Comparison of ENCODE assay signal across 17 mouse cellular contexts in genomic region chrX:152323584-152323983, GRCm38 (mm10). TPM values are rescaled to one million over a fixed set of nuclear protein-coding genes. Genes with fewer than 3 reads are reported as not detected.
DNase-seq lines count a peak whose midpoint lies in the region; ATAC-seq and TF ChIP-seq lines count a peak whose summit lies in the region.
"Had no signal": no experiment of that assay in that cellular context is flagged by ENCODE, and none has a peak within 500 bp of the region (broad histone marks: within the 10 kb centered on the region; RNA-seq: fewer than 3 reads in every experiment).

No protein-coding gene starts in this region.

- no peak for DNase-seq in kidney, postnatal 0 days (ENCODE audit: low spot score)
- no peak for DNase-seq in kidney, adult 2 months
- DNase-seq in midbrain, postnatal 0 days (ENCODE audit: low spot score) = no peak
- DNase-seq in midbrain, embryonic 14.5 days = no peak
- no peak for DNase-seq in Patski (ENCODE audit: low read depth, low spot score)
- peak; percentile 21 for DNase-seq in thymus, postnatal 25 days
- DNase-seq in urinary bladder, postnatal 10 days (ENCODE audit: low spot score) = no peak
- DNase-seq: adrenal gland, postnatal 10 days; kidney, adult 18-20 months; liver, embryonic 13.5 days; retina, postnatal 1 day had no signal

- no peak for ATAC-seq in kidney, postnatal 0 days (replicated peaks; ENCODE audit: low FRiP score, low read depth)
- ATAC-seq in midbrain, postnatal 0 days (ENCODE audit: low FRiP score) = no peak
- no peak for ATAC-seq in midbrain, embryonic 14.5 days (ENCODE audit: low FRiP score, low TSS enrichment)
- no peak for ATAC-seq in Patski
- no peak for ATAC-seq in inflammation-experienced regulatory T-cells, adult 6 months

- H3K27ac ChIP-seq in kidney, postnatal 0 days = no peak overlapping the region
- no peak overlapping the region for H3K27ac ChIP-seq in kidney, adult 2 months (ENCODE audit: insufficient read depth, low read depth, low read length)
- no peak overlapping the region for H3K27ac ChIP-seq in midbrain, postnatal 0 days (ENCODE audit: low read depth, low read length)
- H3K27ac ChIP-seq in midbrain, embryonic 14.5 days (replicated peaks; ENCODE audit: low read depth, low read length) = no peak overlapping the region
- H3K27ac ChIP-seq: embryonic facial prominence, embryonic 10.5 days; heart, embryonic 15.5 days; liver, embryonic 13.5 days; neural tube, embryonic 15.5 days had no signal

- H3K9me3 ChIP-seq in kidney, postnatal 0 days (replicated peaks; ENCODE audit: low read length) = no peaks in the 10 kb centered on the region
- no peaks in the 10 kb centered on the region for H3K9me3 ChIP-seq in midbrain, postnatal 0 days (ENCODE audit: low read length)
- no peaks in the 10 kb centered on the region for H3K9me3 ChIP-seq in midbrain, embryonic 14.5 days (ENCODE audit: control insufficient read depth, low read length)
- H3K9me3 ChIP-seq: embryonic facial prominence, embryonic 10.5 days; heart, embryonic 15.5 days; liver, embryonic 13.5 days; megakaryocyte, embryonic 14.5 days; neural tube, embryonic 15.5 days had no signal

- no peak overlapping the region for H3K9ac ChIP-seq in kidney, postnatal 0 days (ENCODE audit: low read depth, low read length)
- no peak overlapping the region for H3K9ac ChIP-seq in midbrain, postnatal 0 days (replicated peaks; ENCODE audit: low read length, poor library complexity, severe bottlenecking)
- H3K9ac ChIP-seq in midbrain, embryonic 14.5 days (replicated peaks; ENCODE audit: low read length) = no peak overlapping the region
- H3K9ac ChIP-seq: heart, embryonic 15.5 days; liver, embryonic 13.5 days; neural tube, embryonic 15.5 days had no signal

- in situ Hi-C loops in Patski (cut with MboI; ENCODE audit: low pct_unique_long_range_greater_than_20kb) = no loop called here

- H3K4me2 ChIP-seq in kidney, postnatal 0 days (ENCODE audit: low read length) = no peak overlapping the region
- no peak overlapping the region for H3K4me2 ChIP-seq in midbrain, postnatal 0 days (ENCODE audit: low read depth, low read length, poor library complexity, severe bottlenecking)
- H3K4me2 ChIP-seq in midbrain, embryonic 14.5 days (ENCODE audit: low read length) = no peak overlapping the region
- H3K4me2 ChIP-seq: heart, embryonic 15.5 days; liver, embryonic 13.5 days; neural tube, embryonic 15.5 days had no signal

- POLR2A ChIA-PET in Patski (lab: Charles Lee) = no interaction called here

- no peak for TF ChIP-seq POLR2A in kidney, adult 2 months (IDR thresholded peaks at IDR 0.05; ENCODE audit: low read depth, low read length)

- CTCF ChIA-PET in Patski (lab: Charles Lee) = no interaction called here

- WGBS in kidney, postnatal 0 days = 96% methylated on average over 1 of the region's 1 CpGs
- 100% methylated on average over 1 of the region's 1 CpGs for WGBS in kidney, adult 2 months
- WGBS in midbrain, postnatal 0 days = 87% methylated on average over 1 of the region's 1 CpGs
- 100% methylated on average over 1 of the region's 1 CpGs for WGBS in midbrain, embryonic 14.5 days

- no peak overlapping the region for H3K4me3 ChIP-seq in kidney, postnatal 0 days (replicated peaks; ENCODE audit: low read depth, low read length)
- H3K4me3 ChIP-seq in kidney, adult 2 months (ENCODE audit: insufficient read depth, low read depth, low read length) = no peak overlapping the region
- no peak overlapping the region for H3K4me3 ChIP-seq in midbrain, postnatal 0 days (ENCODE audit: low read depth, low read length)
- H3K4me3 ChIP-seq in midbrain, embryonic 14.5 days (replicated peaks; ENCODE audit: low read depth, low read length) = no peak overlapping the region
- H3K4me3 ChIP-seq: embryonic facial prominence, embryonic 10.5 days; heart, embryonic 15.5 days; liver, embryonic 13.5 days; megakaryocyte, embryonic 14.5 days; neural tube, embryonic 15.5 days had no signal

- H3K27me3 ChIP-seq in kidney, postnatal 0 days (ENCODE audit: insufficient read depth, low read length) = no peaks in the 10 kb centered on the region
- H3K27me3 ChIP-seq in kidney, adult 2 months (replicated peaks; ENCODE audit: control insufficient read depth, insufficient read depth, low read length) = no peaks in the 10 kb centered on the region
- H3K27me3 ChIP-seq in midbrain, postnatal 0 days (ENCODE audit: insufficient read depth, low read length) = peaks cover 10% of the 10 kb centered on the region; the same call in 1 of the 2 replicates
- no peaks in the 10 kb centered on the region for H3K27me3 ChIP-seq in midbrain, embryonic 14.5 days (ENCODE audit: control insufficient read depth, insufficient read depth, low read length)
- peaks cover 24% of the 10 kb centered on the region for H3K27me3 ChIP-seq in Patski

- H3K36me3 ChIP-seq in kidney, postnatal 0 days (ENCODE audit: insufficient read depth, low read length) = no peaks in the 10 kb centered on the region
- no peaks in the 10 kb centered on the region for H3K36me3 ChIP-seq in kidney, adult 2 months (ENCODE audit: control insufficient read depth, insufficient read depth, low read length)
- no peaks in the 10 kb centered on the region for H3K36me3 ChIP-seq in midbrain, postnatal 0 days (ENCODE audit: insufficient read depth, low read length)
- no peaks in the 10 kb centered on the region for H3K36me3 ChIP-seq in midbrain, embryonic 14.5 days (ENCODE audit: control insufficient read depth, insufficient read depth, low read length)
- H3K36me3 ChIP-seq: heart, embryonic 15.5 days; liver, embryonic 13.5 days; neural tube, embryonic 15.5 days had no signal

- no peaks in the 10 kb centered on the region for H3K4me1 ChIP-seq in kidney, postnatal 0 days (replicated peaks; ENCODE audit: insufficient read depth, low read length)
- H3K4me1 ChIP-seq in kidney, adult 2 months (ENCODE audit: control insufficient read depth, insufficient read depth, low read length) = no peaks in the 10 kb centered on the region
- no peaks in the 10 kb centered on the region; the same call in 1 of the 2 replicates for H3K4me1 ChIP-seq in midbrain, postnatal 0 days (ENCODE audit: insufficient read depth, low read length)
- H3K4me1 ChIP-seq in midbrain, embryonic 14.5 days (ENCODE audit: control insufficient read depth, insufficient read depth, low read length) = peaks cover 5% of the 10 kb centered on the region; the same call in 1 of the 2 replicates

- peak; percentile 41 for TF ChIP-seq CTCF in kidney, postnatal 0 days (IDR thresholded peaks at IDR 0.05; ENCODE audit: low read depth)
- TF ChIP-seq CTCF in kidney, adult 2 months (conservative IDR thresholded peaks at IDR 0.05; ENCODE audit: insufficient read depth, insufficient read length, low read depth, low read length) = no peak
- peak; percentile 34; the same call in 1 of the 2 replicates for TF ChIP-seq CTCF in midbrain, postnatal 0 days (IDR thresholded peaks at IDR 0.05)
- TF ChIP-seq CTCF in Patski (IDR thresholded peaks at IDR 0.05) = peak; percentile 49

RNA-seq across cellular contexts. Expression of gene Kantr, which starts 3.7 kb away (rescaled TPM):
- polyA plus RNA-seq in kidney, postnatal 0 days (2015; fragmentation: Nextera tagmentation; extraction: Ambion mirVana) = 10.3 and 10.4 TPM in 2 replicates
- 7.1 and 8.4 TPM in 2 replicates for polyA plus RNA-seq in kidney, adult 2 months (2012; rRNA removed)
- 17.2 and 25.3 TPM in 2 replicates for total RNA-seq in midbrain, postnatal 0 days (2014; rRNA removed)
- 34.1 and 35.3 TPM in 2 replicates for polyA plus RNA-seq in midbrain, postnatal 0 days (2015; fragmentation: Nextera tagmentation; extraction: Ambion mirVana)
- polyA plus RNA-seq in midbrain, embryonic 14.5 days (2014; fragmentation: Nextera tagmentation; extraction: Ambion mirVana) = 36.9 TPM in 2 replicates
- polyA plus RNA-seq in Patski (2021) = 11.1 TPM
- polyA plus RNA-seq in inflammation-experienced regulatory T-cells, adult 6 months (2017; shearing (Covaris generic)) = 10 to 100 TPM; 23.5 to 46.6 (median 37.2) TPM
- total RNA-seq: monocyte, adult 5-6 weeks had no signal

RNA-seq across cellular contexts. Expression of gene Tspyl2, which starts 18.6 kb away (rescaled TPM):
- polyA plus RNA-seq in kidney, postnatal 0 days (2015; fragmentation: Nextera tagmentation; extraction: Ambion mirVana) = 16.1 and 18.5 TPM in 2 replicates
- 16.5 and 19.1 TPM in 2 replicates for polyA plus RNA-seq in kidney, adult 2 months (2012; rRNA removed)
- total RNA-seq in midbrain, postnatal 0 days (2014; rRNA removed) = 29.1 and 42.2 TPM in 2 replicates
- polyA plus RNA-seq in midbrain, postnatal 0 days (2015; fragmentation: Nextera tagmentation; extraction: Ambion mirVana) = 50.2 and 56.8 TPM in 2 replicates
- polyA plus RNA-seq in midbrain, embryonic 14.5 days (2014; fragmentation: Nextera tagmentation; extraction: Ambion mirVana) = 41.0 and 51.2 TPM in 2 replicates
- 36.2 TPM for polyA plus RNA-seq in Patski (2021)
- 10 to 100 TPM in 2 of 3 experiments, 1 to 10 TPM in 1; 8.6 to 15.8 (median 12.8) TPM for polyA plus RNA-seq in inflammation-experienced regulatory T-cells, adult 6 months (2017; shearing (Covaris generic))

RNA-seq across cellular contexts. Expression of gene Gpr173, which starts 44.9 kb away (rescaled TPM):
- polyA plus RNA-seq in kidney, postnatal 0 days (2015; fragmentation: Nextera tagmentation; extraction: Ambion mirVana) = 2.1 and 2.8 TPM in 2 replicates
- polyA plus RNA-seq in kidney, adult 2 months (2012; rRNA removed) = 2.2 TPM in 2 replicates
- total RNA-seq in midbrain, postnatal 0 days (2014; rRNA removed) = 32.1 and 33.3 TPM in 2 replicates
- polyA plus RNA-seq in midbrain, postnatal 0 days (2015; fragmentation: Nextera tagmentation; extraction: Ambion mirVana) = 6.8 and 7.2 TPM in 2 replicates
- 6.8 and 10.0 TPM in 2 replicates for polyA plus RNA-seq in midbrain, embryonic 14.5 days (2014; fragmentation: Nextera tagmentation; extraction: Ambion mirVana)
- 0.41 TPM for polyA plus RNA-seq in Patski (2021)
- not detected for polyA plus RNA-seq in inflammation-experienced regulatory T-cells, adult 6 months (2017; shearing (Covaris generic))
- total RNA-seq: monocyte, adult 5-6 weeks had no signal
